Mouse (Mus musculus): ENCODE results near the gene Ift43.
A peak's percentile ranks its signal among the peaks of the same experiment; 100 is the strongest.

Ift43 gene

GRCm38 (mm10) chr12:86173314-86173713, 91.0 kb downstream of the Ift43 start:
- no peak for DNase-seq (ENCODE audit: inconsistent ontology term)

- DNase-seq (ENCODE audit: inconsistent ontology term), result no peak
Measured at GRCm38 (mm10) chr12:86174369-86174768, 92.0 kb downstream of the Ift43 start.

- peak; percentile 54 for DNase-seq (ENCODE audit: inconsistent ontology term)
Measured at GRCm38 (mm10) chr12:86175476-86175942, 93.2 kb downstream of the Ift43 start.

- no peak for DNase-seq (ENCODE audit: inconsistent ontology term)
Measured at GRCm38 (mm10) chr12:86176675-86177339, 94.5 kb downstream of the Ift43 start.

GRCm38 (mm10) chr12:86179266-86179665, 96.9 kb downstream of the Ift43 start:
- DNase-seq (ENCODE audit: inconsistent ontology term), result no peak

- DNase-seq (ENCODE audit: inconsistent ontology term), result no peak
Measured at GRCm38 (mm10) chr12:86181320-86181751, 99.0 kb downstream of the Ift43 start.

GRCm38 (mm10) chr12:86181879-86182278, 99.5 kb downstream of the Ift43 start:
- DNase-seq (ENCODE audit: inconsistent ontology term), result no peak

GRCm38 (mm10) chr12:86182414-86182813, 100.1 kb downstream of the Ift43 start:
- no peak for DNase-seq (ENCODE audit: inconsistent ontology term)

- no peak for DNase-seq (ENCODE audit: inconsistent ontology term)
Measured at GRCm38 (mm10) chr12:86188161-86188560, 105.8 kb downstream of the Ift43 start.

GRCm38 (mm10) chr12:86189601-86190323, 107.4 kb downstream of the Ift43 start:
- peak; percentile 38 for DNase-seq (ENCODE audit: inconsistent ontology term)

- DNase-seq (ENCODE audit: inconsistent ontology term), result no peak
Measured at GRCm38 (mm10) chr12:86192036-86192449, 109.7 kb downstream of the Ift43 start.

GRCm38 (mm10) chr12:86196944-86197343, 114.6 kb downstream of the Ift43 start:
- DNase-seq (ENCODE audit: inconsistent ontology term), result no peak

GRCm38 (mm10) chr12:86203443-86204057, 121.2 kb downstream of the Ift43 start:
- no peak for DNase-seq (ENCODE audit: inconsistent ontology term)

- DNase-seq (ENCODE audit: inconsistent ontology term), result no peak
Measured at GRCm38 (mm10) chr12:86211099-86211520, 128.8 kb downstream of the Ift43 start.

Data from Muller cell, postnatal 12 days (primary cell).